Mouse (Mus musculus): ENCODE results near the gene Flnb. TPM values are rescaled to one million over a fixed set of nuclear protein-coding genes. Genes with fewer than 3 reads are reported as not detected.

The Flnb gene
- polyA plus RNA-seq, 1 experiment from 2014 or later, result 7.2 TPM

GRCm38 (mm10) chr14:7833458-7833857 lies 15.7 kb downstream of the Flnb start:
- Histone ChIP-seq H3K27ac (ENCODE audit: low read depth, low read length) (no peak overlapping the region), H3K4me3 (ENCODE audit: low read depth, low read length) (no peak overlapping the region), H3K27me3 (replicated peaks; ENCODE audit: control insufficient read depth, insufficient read depth, low read length) (no peaks in the 10 kb centered on the region), H3K36me3 (ENCODE audit: control insufficient read depth, insufficient read depth) (no peaks in the 10 kb centered on the region; the same call in none of the 2 replicates), H3K4me1 (replicated peaks; ENCODE audit: control insufficient read depth, insufficient read depth, low read length) (peaks cover 8% of the 10 kb centered on the region), H3K4me2 (replicated peaks; ENCODE audit: low read depth) (no peak overlapping the region), H3K9ac (ENCODE audit: low read depth, low read length) (no peak overlapping the region), H3K9me3 (ENCODE audit: control insufficient read depth) (no peaks in the 10 kb centered on the region)
- WGBS, result 70% methylated on average over 4 of the region's 4 CpGs
- TF ChIP-seq CTCF (IDR thresholded peaks at IDR 0.05; ENCODE audit: low read depth), result no peak
- 0 out of 2 replicates have a peak, but pooled peaks have one; percentile 20 for ATAC-seq

DNA sequence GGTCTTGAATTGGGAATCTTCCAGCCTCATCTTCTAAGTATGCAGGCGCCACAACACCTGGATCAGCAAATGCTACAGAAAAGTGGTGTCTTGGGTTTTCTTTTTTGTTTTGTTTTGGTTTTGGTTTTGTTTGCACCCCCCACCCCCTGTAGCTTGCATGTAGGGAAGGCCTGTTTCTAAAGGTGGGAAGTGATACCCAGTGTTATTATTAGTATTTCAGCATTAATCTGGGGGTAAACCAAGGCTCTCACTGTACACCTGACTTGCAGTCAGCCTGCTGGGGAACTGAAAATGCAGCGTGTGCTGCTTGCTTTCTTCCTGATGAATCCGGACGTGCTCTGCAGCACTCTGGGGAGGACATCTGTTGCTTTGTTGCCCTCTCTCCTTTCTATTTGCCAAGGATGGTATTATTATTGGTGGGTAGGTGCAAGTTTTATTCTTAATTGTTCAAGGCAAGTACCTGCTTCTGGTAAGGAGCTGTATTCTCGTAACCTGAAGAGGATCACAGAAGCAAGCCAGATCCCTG lies 20.9 kb downstream of the Flnb start:
- Histone ChIP-seq H3K4me3 (ENCODE audit: low read depth, low read length) (no peak overlapping the region), H3K4me1 (replicated peaks; ENCODE audit: control insufficient read depth, insufficient read depth, low read length) (0 out of 2 replicates have a peak, but pooled peaks cover 2% of the 10 kb centered on the region), H3K36me3 (ENCODE audit: control insufficient read depth, insufficient read depth) (no peaks in the 10 kb centered on the region; the same call in 1 of the 2 replicates), H3K4me2 (replicated peaks; ENCODE audit: low read depth) (no peak overlapping the region), H3K9me3 (ENCODE audit: control insufficient read depth) (no peaks in the 10 kb centered on the region), H3K27ac (ENCODE audit: low read depth, low read length) (no peak overlapping the region), H3K27me3 (replicated peaks; ENCODE audit: control insufficient read depth, insufficient read depth, low read length) (no peaks in the 10 kb centered on the region), H3K9ac (ENCODE audit: low read depth, low read length) (no peak overlapping the region)
- ATAC-seq, result no peak
- 73% methylated on average over 5 of the region's 5 CpGs for WGBS
- no peak for TF ChIP-seq CTCF (IDR thresholded peaks at IDR 0.05; ENCODE audit: low read depth)

GRCm38 (mm10) chr14:7839950-7840514 lies 22.3 kb downstream of the Flnb start:
- WGBS, result 30% methylated on average over 8 of the region's 8 CpGs
- Histone ChIP-seq H3K4me1 (replicated peaks; ENCODE audit: control insufficient read depth, insufficient read depth, low read length) (no peaks in the 10 kb centered on the region), H3K9me3 (ENCODE audit: control insufficient read depth) (no peaks in the 10 kb centered on the region), H3K9ac (ENCODE audit: low read depth, low read length) (no peak overlapping the region), H3K36me3 (ENCODE audit: control insufficient read depth, insufficient read depth) (no peaks in the 10 kb centered on the region; the same call in 1 of the 2 replicates), H3K4me2 (replicated peaks; ENCODE audit: low read depth) (no peak overlapping the region), H3K4me3 (ENCODE audit: low read depth, low read length) (no peak overlapping the region), H3K27ac (ENCODE audit: low read depth, low read length) (no peak overlapping the region), H3K27me3 (replicated peaks; ENCODE audit: control insufficient read depth, insufficient read depth, low read length) (no peaks in the 10 kb centered on the region)
- TF ChIP-seq CTCF (IDR thresholded peaks at IDR 0.05; ENCODE audit: low read depth), result no peak
- no peak for ATAC-seq

DNA sequence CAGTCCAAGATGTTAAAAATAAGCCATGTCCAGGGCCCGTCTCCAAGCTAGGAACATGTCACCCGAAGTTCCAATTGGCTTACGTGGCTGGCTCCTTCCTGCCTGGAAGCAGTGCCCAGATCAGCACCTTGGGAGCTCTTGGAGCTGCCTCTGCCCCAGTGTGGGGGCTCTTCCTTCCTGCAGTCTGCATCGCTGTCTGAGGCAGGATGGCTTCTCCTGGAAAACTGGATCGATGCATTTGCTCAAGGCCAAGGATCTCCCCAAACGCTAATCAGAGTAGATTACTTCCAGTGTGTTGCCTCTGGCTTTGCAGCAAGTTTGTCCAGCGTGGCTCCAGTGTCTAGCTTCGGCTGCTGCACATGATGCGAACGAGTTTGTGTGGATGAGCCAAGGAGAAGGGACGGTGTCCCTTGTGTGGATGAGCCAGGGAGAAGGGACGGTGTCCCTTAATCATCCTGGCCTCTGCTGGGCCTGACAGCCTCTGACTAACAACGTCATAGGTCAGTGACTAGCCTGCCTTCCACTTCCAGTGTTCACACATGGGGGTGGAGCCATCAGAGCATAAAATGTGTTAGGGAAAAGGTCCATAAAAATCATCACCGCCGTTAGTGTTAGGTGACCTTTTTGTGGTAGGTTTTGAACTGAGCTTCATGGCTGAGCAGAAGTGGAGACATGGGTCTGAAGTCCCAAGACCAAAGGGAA lies 25.0 kb downstream of the Flnb start:
- no peak for TF ChIP-seq CTCF (IDR thresholded peaks at IDR 0.05; ENCODE audit: low read depth)
- Histone ChIP-seq H3K27me3 (replicated peaks; ENCODE audit: control insufficient read depth, insufficient read depth, low read length) (no peaks in the 10 kb centered on the region), H3K27ac (ENCODE audit: low read depth, low read length) (no peak overlapping the region), H3K9ac (ENCODE audit: low read depth, low read length) (no peak overlapping the region), H3K4me1 (replicated peaks; ENCODE audit: control insufficient read depth, insufficient read depth, low read length) (0 out of 2 replicates have a peak, but pooled peaks cover 2% of the 10 kb centered on the region), H3K4me2 (replicated peaks; ENCODE audit: low read depth) (no peak overlapping the region), H3K4me3 (ENCODE audit: low read depth, low read length) (no peak overlapping the region), H3K9me3 (ENCODE audit: control insufficient read depth) (no peaks in the 10 kb centered on the region), H3K36me3 (ENCODE audit: control insufficient read depth, insufficient read depth) (no peaks in the 10 kb centered on the region)
- WGBS, result 49% methylated on average over 15 of the region's 15 CpGs
- ATAC-seq, result no peak; the same call in 1 of the 2 replicates

DNA sequence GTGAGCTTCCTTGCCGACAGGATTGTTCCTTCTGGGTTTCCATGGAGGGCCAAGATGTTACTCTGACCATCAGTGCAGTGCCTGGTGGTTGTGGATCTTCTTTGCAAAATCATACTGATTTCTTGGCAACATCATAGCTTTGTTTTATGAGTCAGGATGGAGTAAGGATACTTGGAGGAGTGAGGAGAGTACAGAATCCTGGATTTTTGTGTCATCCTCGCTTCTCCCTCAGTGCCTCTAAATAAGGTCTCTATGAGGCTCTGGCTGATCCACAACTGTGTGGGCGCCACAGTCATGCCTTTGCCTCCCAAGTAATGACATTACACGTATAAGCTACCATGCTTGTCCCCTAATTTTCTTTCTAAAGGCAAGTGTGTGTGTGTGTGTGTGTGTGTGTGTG lies 28.9 kb downstream of the Flnb start:
- TF ChIP-seq CTCF (IDR thresholded peaks at IDR 0.05; ENCODE audit: low read depth), result no peak

DNA sequence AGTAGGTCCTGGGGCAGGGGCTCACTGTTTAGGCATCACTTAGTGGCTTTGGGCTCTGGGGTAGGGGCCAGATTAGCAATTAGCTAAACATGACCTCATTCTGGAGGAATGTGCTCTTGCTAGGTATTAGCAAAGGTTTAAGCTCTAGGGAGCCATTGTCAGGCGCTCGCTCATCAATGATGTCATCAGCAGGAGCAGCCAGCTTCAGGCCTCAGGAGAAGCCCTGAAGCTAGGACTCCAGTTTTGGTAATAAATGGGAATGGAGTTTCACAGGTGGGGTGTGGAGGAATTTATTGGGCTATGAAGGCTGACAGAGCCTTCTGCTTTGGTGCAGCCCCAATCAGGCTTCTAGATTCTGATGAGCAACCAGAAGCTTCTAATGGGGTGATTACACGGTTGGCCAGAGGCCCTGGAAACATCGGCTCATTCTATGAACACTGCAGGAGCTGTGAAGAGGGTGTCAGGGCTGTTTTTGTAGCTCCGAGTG lies 30.0 kb downstream of the Flnb start:
- peaks cover 12% of the 10 kb centered on the region; the same call in 1 of the 2 replicates for H3K4me1 ChIP-seq (replicated peaks; ENCODE audit: control insufficient read depth, insufficient read depth, low read length)
- no peak overlapping the region for H3K9ac ChIP-seq (ENCODE audit: low read depth, low read length)
- ATAC-seq, result no peak
- no peaks in the 10 kb centered on the region for H3K9me3 ChIP-seq (ENCODE audit: control insufficient read depth)
- H3K27ac ChIP-seq (ENCODE audit: low read depth, low read length), result no peak overlapping the region
- no peak for TF ChIP-seq CTCF (IDR thresholded peaks at IDR 0.05; ENCODE audit: low read depth)
- H3K4me2 ChIP-seq (replicated peaks; ENCODE audit: low read depth), result no peak overlapping the region
- no peaks in the 10 kb centered on the region for H3K27me3 ChIP-seq (replicated peaks; ENCODE audit: control insufficient read depth, insufficient read depth, low read length)
- no peak overlapping the region for H3K4me3 ChIP-seq (ENCODE audit: low read depth, low read length)
- H3K36me3 ChIP-seq (ENCODE audit: control insufficient read depth, insufficient read depth), result no peaks in the 10 kb centered on the region
- 49% methylated on average over 5 of the region's 5 CpGs for WGBS

More for the DNA sequence above, 28.9 kb downstream of the Flnb start:
- H3K27me3 ChIP-seq (replicated peaks; ENCODE audit: control insufficient read depth, insufficient read depth, low read length), result no peaks in the 10 kb centered on the region
- 71% methylated on average over 4 of the region's 4 CpGs for WGBS
- H3K4me2 ChIP-seq (replicated peaks; ENCODE audit: low read depth), result no peak overlapping the region
- no peak overlapping the region for H3K27ac ChIP-seq (ENCODE audit: low read depth, low read length)
- peaks cover 9% of the 10 kb centered on the region; the same call in 1 of the 2 replicates for H3K4me1 ChIP-seq (replicated peaks; ENCODE audit: control insufficient read depth, insufficient read depth, low read length)
- no peak overlapping the region for H3K9ac ChIP-seq (ENCODE audit: low read depth, low read length)
- no peaks in the 10 kb centered on the region for H3K36me3 ChIP-seq (ENCODE audit: control insufficient read depth, insufficient read depth)
- no peaks in the 10 kb centered on the region for H3K9me3 ChIP-seq (ENCODE audit: control insufficient read depth)
- no peak overlapping the region for H3K4me3 ChIP-seq (ENCODE audit: low read depth, low read length)
- no peak for ATAC-seq

All from intestine, postnatal 0 days (tissue).